Mouse (Mus musculus) embryonic fibroblast, embryonic 13.5 days (primary cell): Measurements from ENCODE around the gene Ncbp3.

Experiments
- CTCF ChIP-seq: IDR thresholded peaks from 2 replicates; pipeline ENCODE4 v1.5.1; 2011; ENCODE audit warnings: mild to moderate bottlenecking, control low read depth, low read length, moderate library complexity, borderline replicate concordance; ENCODE audit not compliant: insufficient read depth
- POLR2A ChIP-seq: IDR thresholded peaks from 2 replicates; pipeline ENCODE4 v1.6.1; 2011; ENCODE audit warnings: low read depth, mild to moderate bottlenecking, control low read depth, low read length, moderate library complexity

DNA sequence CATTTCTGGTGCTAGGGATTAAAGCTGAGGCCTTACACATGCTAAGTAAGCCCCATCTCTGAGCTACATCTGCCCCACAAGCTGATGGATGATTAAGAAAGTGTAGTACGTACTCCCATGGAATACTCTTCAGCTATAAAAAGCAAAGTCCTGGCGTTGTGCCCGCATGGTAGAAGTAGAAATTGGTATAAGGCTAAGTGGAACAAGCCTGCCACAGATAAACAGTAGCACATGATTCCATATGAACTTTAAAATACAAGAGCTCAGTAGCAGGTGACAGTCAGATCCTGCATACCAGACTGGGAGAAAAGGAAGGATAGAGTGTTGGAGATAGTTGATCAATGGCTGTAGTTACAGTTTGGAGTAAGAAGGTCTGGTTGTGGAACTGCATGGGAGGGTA, 13.8 kb downstream of the Ncbp3 start:
- TF ChIP-seq CTCF (no peak), POLR2A (no peak)
